Mouse (Mus musculus) kidney, adult 2 months (tissue): ENCODE measurements at regions not wholly inside any gene's neighbourhood (a gene's known extent, or its start where the extent isn't known, plus 50 kb on each side); places are given as distances from the start of the nearest gene placed in this dataset.

Experiments
- DNase-seq: peaks from one replicate; pipeline ENCODE4 v3.0.0; 2021
- H3K27ac ChIP-seq: fragments of 200-500 bp; 2 replicates; pipeline ENCODE4 v1.5.1; 2012; ENCODE audit warnings: low read depth, low read length, control low read depth, inconsistent platforms; ENCODE audit not compliant: insufficient read depth
- H3K27me3 ChIP-seq: fragments of 200-500 bp; replicated peaks from 2 replicates; pipeline ENCODE4 v1.6.1; 2012; ENCODE audit warnings: mild to moderate bottlenecking, moderate library complexity, low read length, inconsistent platforms; ENCODE audit not compliant: control insufficient read depth, insufficient read depth
- H3K36me3 ChIP-seq: fragments of 200-500 bp; 2 replicates; pipeline ENCODE4 v1.6.1; 2012; ENCODE audit warnings: mild to moderate bottlenecking, moderate library complexity, low read length, inconsistent platforms; ENCODE audit not compliant: control insufficient read depth, insufficient read depth
- H3K4me1 ChIP-seq: fragments of 200-500 bp; 2 replicates; pipeline ENCODE4 v1.6.1; 2011; ENCODE audit warnings: low read length; ENCODE audit not compliant: control insufficient read depth, insufficient read depth
- H3K4me3 ChIP-seq: fragments of 200-500 bp; 2 replicates; pipeline ENCODE4 v1.5.1; 2011; ENCODE audit warnings: mild to moderate bottlenecking, low read depth, low read length, control low read depth; ENCODE audit not compliant: insufficient read depth
- CTCF ChIP-seq: fragments of 200-500 bp; conservative IDR thresholded peaks from 2 replicates; pipeline ENCODE4 v1.5.1; 2011; ENCODE audit warnings: low read depth, mild to moderate bottlenecking, control low read depth, low read length, moderate library complexity, mixed read lengths; ENCODE audit not compliant: insufficient read depth, insufficient read length
- POLR2A ChIP-seq: fragments of 200-500 bp; IDR thresholded peaks from one replicate; pipeline ENCODE4 v1.6.1; 2011; ENCODE audit warnings: low read depth, low read length, control low read depth
- WGBS: fragments of 180-500 bp; shearing (Covaris S2); methylation state at CpG from one replicate; pipeline ENCODE4 v1.1.7; 2018; 5-methylcytosine and 5-hydroxymethylcytosine counted together

DNA sequence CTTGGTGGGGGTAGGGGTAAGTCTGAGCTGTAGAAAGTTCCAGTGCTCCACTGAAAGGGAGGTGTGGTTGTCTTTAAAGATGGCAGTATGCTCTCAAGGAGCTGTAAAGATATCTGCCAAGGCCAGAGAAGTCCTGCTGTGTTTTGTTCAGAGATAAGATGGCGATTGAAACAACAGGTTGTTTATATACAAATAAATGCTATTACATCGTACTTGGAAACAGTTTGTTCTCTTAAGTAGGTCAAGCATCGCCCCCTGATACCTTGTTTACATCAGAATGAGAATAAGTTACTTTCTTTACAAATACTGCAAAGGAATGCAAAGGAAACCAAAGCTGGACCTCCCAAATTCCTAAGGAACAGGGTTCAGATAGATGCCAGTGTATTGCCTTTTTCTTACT, 113.0 kb upstream of the Fst start:
- Histone ChIP-seq H3K36me3 (no peaks in the 10 kb centered on the region), H3K27ac (no peak overlapping the region), H3K4me3 (no peak overlapping the region), H3K4me1 (no peaks in the 10 kb centered on the region), H3K27me3 (no peaks in the 10 kb centered on the region)
- TF ChIP-seq CTCF (no peak), POLR2A (no peak)
- DNase-seq: no peak
- 81% methylated on average over 3 of the region's 3 CpGs for WGBS

DNA sequence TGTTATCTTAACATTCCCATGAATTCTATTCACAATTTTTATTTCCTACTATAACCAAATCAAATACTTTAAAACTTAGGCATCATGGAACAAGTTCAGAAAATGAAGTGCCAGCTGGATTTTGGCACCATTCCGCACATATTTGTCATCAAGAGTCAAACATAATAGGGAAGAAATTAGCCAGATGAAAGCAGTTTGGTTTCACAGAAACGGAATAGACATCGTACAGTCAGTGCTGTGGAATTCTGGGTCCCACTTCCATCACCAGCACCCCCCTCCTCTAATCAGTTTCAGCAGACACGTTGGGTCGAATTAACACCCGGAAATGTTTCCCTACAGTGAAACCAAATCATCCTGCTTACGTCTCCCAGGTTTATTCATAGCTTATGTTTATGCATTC, 125.8 kb upstream of the Fst start:
- H3K27ac ChIP-seq: no peak overlapping the region
- H3K27me3 ChIP-seq: no peaks in the 10 kb centered on the region
- TF ChIP-seq CTCF (no peak), POLR2A (no peak)
- H3K4me3 ChIP-seq: no peak overlapping the region
- H3K4me1 ChIP-seq: no peaks in the 10 kb centered on the region
- WGBS: 56% methylated on average over 7 of the region's 7 CpGs
- no peak for DNase-seq
- no peaks in the 10 kb centered on the region for H3K36me3 ChIP-seq

DNA sequence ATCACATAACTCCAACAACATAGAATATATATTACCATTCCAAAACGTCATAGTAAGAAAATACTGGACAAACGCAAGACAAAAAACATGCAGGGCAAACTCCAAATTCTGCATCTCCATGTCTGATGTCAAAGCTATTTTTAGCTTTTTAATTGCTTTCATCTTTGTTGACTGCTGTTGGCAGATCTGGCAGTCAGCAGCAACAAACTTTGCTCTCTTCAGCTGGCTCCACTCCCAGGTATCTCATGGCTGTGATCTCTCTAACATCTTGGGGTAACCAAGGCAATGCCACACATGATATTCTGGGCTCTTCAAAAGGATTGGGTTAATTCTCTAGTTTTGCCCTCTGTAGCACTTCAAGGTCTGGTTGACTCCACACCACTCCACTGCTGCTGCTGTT, 128.9 kb upstream of the Fst start:
- Histone ChIP-seq H3K36me3 (no peaks in the 10 kb centered on the region), H3K4me1 (no peaks in the 10 kb centered on the region), H3K4me3 (no peak overlapping the region), H3K27me3 (no peaks in the 10 kb centered on the region), H3K27ac (no peak overlapping the region)
- no peak for TF ChIP-seq CTCF
- no peak for TF ChIP-seq POLR2A
- peak; percentile 82 for DNase-seq
- 55% methylated on average over 2 of the region's 2 CpGs for WGBS

DNA sequence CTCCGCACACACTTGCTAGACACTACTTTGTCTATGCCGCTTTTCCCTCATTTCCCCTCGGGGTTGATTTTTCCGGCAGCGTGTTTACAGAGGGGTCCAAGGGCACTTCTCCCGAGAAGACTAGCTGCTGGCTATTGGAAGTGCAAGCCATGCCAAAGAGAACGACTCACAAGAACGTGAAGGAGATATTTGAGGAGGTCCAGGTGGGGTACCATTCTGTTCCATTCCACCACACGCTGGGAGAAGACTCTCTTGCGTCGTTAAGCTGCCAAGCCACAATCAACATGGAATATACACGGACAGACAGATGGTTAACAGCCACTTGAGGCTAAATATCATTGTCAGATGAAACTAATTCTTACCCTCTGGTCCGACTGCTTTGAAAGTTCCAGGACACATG, 144.6 kb upstream of the Fst start:
- Histone ChIP-seq H3K27ac (no peak overlapping the region), H3K36me3 (no peaks in the 10 kb centered on the region), H3K4me3 (no peak overlapping the region), H3K27me3 (no peaks in the 10 kb centered on the region), H3K4me1 (no peaks in the 10 kb centered on the region)
- 65% methylated on average over 13 of the region's 13 CpGs for WGBS
- no peak for TF ChIP-seq POLR2A
- no peak for TF ChIP-seq CTCF
- DNase-seq: no peak

DNA sequence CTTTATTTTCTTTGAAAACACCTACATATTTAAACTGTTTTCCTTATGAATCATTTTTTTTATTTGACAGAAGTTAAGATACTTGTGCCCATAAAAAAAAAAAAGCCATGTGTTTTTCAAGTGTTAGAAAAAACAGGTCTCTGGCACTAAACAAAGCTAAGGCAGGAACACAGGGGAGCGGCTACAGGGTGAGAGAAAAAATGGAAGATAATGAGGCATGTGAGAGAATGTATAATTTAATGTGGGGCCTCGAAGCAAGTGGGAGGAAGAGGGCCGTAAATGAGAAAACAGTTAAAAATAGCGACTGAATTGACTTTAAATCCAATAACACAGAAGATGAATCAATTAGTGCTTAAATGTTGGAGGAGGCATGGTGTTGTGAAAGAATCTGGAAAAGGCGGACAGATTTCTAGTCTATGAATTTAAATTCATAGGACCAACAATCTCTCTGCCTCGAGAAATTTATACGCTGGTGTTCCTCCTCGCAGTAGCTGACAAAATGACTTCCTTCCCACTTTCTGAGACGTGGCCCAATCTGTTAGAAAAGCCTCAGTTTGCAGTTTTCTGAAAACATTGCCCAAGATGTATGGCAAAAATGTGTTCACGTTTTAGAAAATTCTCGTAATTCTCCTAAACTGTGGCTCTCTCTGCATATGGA, 145.4 kb upstream of the Fst start:
- Histone ChIP-seq H3K27ac (no peak overlapping the region), H3K27me3 (no peaks in the 10 kb centered on the region), H3K36me3 (no peaks in the 10 kb centered on the region), H3K4me1 (no peaks in the 10 kb centered on the region), H3K4me3 (no peak overlapping the region)
- TF ChIP-seq POLR2A: no peak
- no peak for TF ChIP-seq CTCF
- DNase-seq: no peak
- 75% methylated on average over 11 of the region's 11 CpGs for WGBS

DNA sequence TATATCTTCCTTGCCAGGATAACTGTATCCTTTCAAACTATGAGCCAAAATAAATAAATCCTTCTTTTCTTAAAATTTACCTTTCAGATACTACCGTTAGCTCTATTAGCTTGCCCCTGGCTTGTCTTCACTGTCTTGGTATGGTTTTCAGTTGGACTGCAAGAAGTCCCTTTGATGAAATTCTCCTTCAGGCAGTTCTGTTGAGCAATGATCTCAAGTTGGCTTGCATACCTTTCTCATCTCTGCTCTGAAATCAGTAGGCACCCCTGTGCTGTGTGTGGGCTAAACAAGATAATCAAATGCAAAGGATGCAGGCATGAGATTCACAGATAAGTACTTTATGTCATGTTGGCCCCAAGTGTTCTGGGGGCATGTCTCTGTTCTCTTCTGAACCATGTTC, 155.2 kb upstream of the Fst start:
- no peak overlapping the region for H3K4me3 ChIP-seq
- H3K36me3 ChIP-seq: no peaks in the 10 kb centered on the region
- H3K27ac ChIP-seq: no peak overlapping the region
- TF ChIP-seq POLR2A (no peak), CTCF (no peak)
- WGBS: 81% methylated on average over 1 of the region's 1 CpGs
- H3K27me3 ChIP-seq: no peaks in the 10 kb centered on the region
- DNase-seq: no peak
- no peaks in the 10 kb centered on the region for H3K4me1 ChIP-seq

DNA sequence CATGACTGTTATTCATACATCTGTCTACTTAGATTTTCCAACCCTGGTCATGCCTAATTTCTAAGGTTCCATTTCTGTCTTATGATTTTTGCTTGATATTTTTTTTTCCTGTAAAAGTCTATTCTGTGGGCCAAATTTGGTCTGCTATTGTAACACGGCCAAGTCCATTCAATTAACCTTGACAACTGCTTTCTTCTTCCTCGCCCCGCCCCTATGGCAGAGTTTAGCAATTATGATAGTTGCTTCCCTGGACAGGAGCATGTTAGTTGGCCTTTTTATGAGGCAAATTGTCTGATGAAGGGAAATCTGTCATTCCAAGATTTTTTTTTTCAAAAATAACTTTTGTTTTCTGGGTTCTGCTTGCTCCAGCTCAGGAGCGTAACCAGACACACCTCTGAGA, 160.7 kb upstream of the Fst start:
- no peaks in the 10 kb centered on the region for H3K27me3 ChIP-seq

More for the DNA sequence above, 160.7 kb upstream of the Fst start:
- Histone ChIP-seq H3K4me1 (no peaks in the 10 kb centered on the region), H3K4me3 (no peak overlapping the region), H3K36me3 (no peaks in the 10 kb centered on the region), H3K27ac (no peak overlapping the region)
- TF ChIP-seq POLR2A: no peak
- TF ChIP-seq CTCF: no peak
- WGBS: 80% methylated on average over 4 of the region's 4 CpGs
- DNase-seq: peak; percentile 28
